Mouse (Mus musculus) colon, adult 2 months (tissue): ENCODE measurements around the gene Rce1. TPM values are rescaled to one million over a fixed set of nuclear protein-coding genes. Genes with fewer than 3 reads are reported as not detected.

Experiments
- polyA plus RNA-seq: library from polyadenylated mRNA; depleted of rRNA; stranded (reverse); fragments of >200 nt; gene quantifications from 2 replicates; pipeline ENCODE4 v1.2.3, GENCODE M21; 2012; rRNA removed

Rce1 gene
- 106 and 166 TPM in 2 replicates for polyA plus RNA-seq

DNA sequence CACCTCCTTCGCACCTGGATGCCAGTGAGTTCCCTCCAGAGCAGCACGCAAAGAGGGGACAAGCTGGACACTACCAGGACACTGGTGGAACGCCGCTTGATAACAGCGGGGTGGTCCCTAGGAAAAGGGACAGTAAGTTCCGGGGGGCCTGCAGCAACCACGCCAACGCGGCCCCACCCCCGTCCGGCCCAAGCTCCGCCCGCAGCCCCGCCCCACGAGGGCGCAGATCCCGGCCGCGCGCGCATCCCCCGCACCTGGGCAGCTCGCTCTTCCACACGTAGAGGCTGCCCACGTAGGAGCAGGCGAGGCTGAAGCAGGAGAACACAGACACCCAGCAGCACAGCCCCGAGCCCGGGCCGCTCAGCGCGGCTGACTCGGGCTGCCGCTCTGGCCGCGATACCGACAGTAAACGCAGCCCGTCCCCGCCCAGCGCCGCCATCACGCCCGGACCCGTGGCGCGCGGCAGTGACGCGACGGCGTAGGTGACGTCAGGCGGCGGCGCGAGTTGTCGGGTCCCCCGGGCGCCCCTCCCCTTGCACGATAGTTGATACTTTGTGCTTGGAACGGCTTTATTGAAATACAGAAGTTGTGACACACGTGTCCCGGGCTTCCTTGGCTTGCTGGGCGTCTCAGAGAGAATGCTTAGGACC lies at the start of gene Rce1:
Rce1 (minus strand) TSS at position 463 of the 650 bp plus-strand sequence.

DNA sequence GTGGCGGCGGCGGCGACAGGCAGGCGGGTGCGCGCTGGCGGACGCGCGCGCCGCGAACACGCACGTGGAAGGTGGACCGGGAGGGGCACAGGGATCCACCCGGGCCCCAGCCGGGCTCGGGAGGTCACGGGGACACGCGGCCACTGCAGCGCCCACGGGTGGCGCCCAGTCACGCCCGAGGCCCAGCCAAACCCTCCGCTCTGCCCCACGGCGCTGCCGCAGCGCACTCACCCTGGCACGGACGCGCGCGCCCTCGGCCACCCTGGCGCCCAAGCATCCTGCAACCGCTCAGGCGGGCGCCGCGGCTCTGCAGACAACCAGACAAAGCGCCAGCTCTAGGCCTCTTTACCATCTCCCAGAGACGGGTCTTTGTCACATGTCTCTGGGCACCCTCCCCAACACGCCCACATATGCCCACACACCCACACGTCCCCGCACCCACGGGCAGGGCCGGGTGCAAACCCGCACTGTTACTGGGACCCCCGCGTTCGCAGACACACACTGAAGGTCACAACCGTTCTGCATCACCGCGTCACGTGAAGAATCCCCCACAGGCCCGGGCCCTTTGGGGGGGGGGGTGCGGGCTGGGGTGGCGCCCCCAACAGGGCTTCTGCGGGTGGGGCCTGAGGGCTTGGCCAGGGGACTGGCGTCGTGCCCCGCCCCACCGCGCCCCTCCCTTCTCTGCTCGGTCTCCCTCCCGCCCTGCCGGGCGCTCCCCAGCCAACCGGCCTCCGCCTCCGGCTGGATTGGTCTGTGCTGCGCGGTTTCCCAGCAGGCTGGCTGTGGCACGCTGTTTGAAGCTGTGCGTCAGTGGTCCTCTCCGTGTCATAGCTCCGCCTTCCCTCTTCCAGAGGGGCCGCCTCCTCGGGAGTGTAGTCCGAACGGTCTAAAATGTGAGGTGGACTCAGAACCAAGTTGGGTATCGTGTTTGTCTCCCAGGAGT lies 10.0 kb downstream of the Rce1 start, which contains the start of gene Lrfn4:
Lrfn4 (minus strand) TSS at position 517 of the 943 bp plus-strand sequence.

Other genes with a start within 250 kb of the Rce1 start
- 57.0 and 63.9 TPM in 2 replicates for gene Kdm2a, start 227.4 kb downstream of the Rce1 start, polyA plus RNA-seq
- gene Rhod, start 186.2 kb downstream of the Rce1 start, polyA plus RNA-seq = 23.4 and 23.7 TPM in 2 replicates
- gene Syt12, start 148.2 kb downstream of the Rce1 start, polyA plus RNA-seq = 2.0 and 4.4 TPM in 2 replicates
- gene 2010003K11Rik, start 127.1 kb downstream of the Rce1 start, polyA plus RNA-seq = 20.7 and 26.0 TPM in 2 replicates
- gene Pcx, start 115.2 kb downstream of the Rce1 start, polyA plus RNA-seq = 46.6 and 53.4 TPM in 2 replicates
- 61.8 and 65.1 TPM in 2 replicates for gene Lrfn4, start 10.0 kb downstream of the Rce1 start, polyA plus RNA-seq
- gene Gm960, start 73.0 kb upstream of the Rce1 start, polyA plus RNA-seq = 0.09 and 0.10 TPM in 2 replicates
- 2.8 and 3.0 TPM in 2 replicates for gene Sptbn2, start 85.5 kb upstream of the Rce1 start, polyA plus RNA-seq
- gene Rbm4b, start 130.9 kb upstream of the Rce1 start, polyA plus RNA-seq = 4.0 and 4.6 TPM in 2 replicates
- gene Rbm4, start 168.3 kb upstream of the Rce1 start, polyA plus RNA-seq = 31.3 and 33.2 TPM in 2 replicates
- gene Gm21992, start 186.0 kb upstream of the Rce1 start, polyA plus RNA-seq = 10.2 and 18.0 TPM in 2 replicates
- gene Rbm14, start 186.0 kb upstream of the Rce1 start, polyA plus RNA-seq = 63.9 and 69.5 TPM in 2 replicates
- 45.7 and 48.2 TPM in 2 replicates for gene Ccs, start 213.7 kb upstream of the Rce1 start, polyA plus RNA-seq
- 0.12 TPM in 1 of 2 replicates, not detected in the other for gene Ccdc87, start 213.7 kb upstream of the Rce1 start, polyA plus RNA-seq
- 79.6 and 90.6 TPM in 2 replicates for gene Ctsf, start 229.5 kb upstream of the Rce1 start, polyA plus RNA-seq